Mouse (Mus musculus) CH12.LX (cell line): ENCODE measurements around the gene Ghdc. TPM values are rescaled to one million over a fixed set of nuclear protein-coding genes. Genes with fewer than 3 reads are reported as not detected.
A peak's percentile ranks its signal among the peaks of the same experiment; 100 is the strongest.

ENCODE experiments used
- DNase-seq: peaks from one replicate; pipeline ENCODE4 v3.0.0-alpha.2; 2013; ENCODE audit errors: extremely low read depth
- H3K27ac ChIP-seq: 2 replicates; pipeline ENCODE4 v1.5.1; 2012; ENCODE audit warnings: low read depth, mild to moderate bottlenecking, control low read depth, moderate library complexity; ENCODE audit not compliant: insufficient read depth
- H3K27me3 ChIP-seq: replicated peaks from 2 replicates; pipeline ENCODE3; 2012; ENCODE audit warnings: inconsistent platforms
- H3K36me3 ChIP-seq, 2 experiments: replicated peaks in 1 of 2; 2 replicates each; pipeline versions ENCODE3 to v1.6.1; 2012; ENCODE audit warnings: inconsistent platforms in 1 of 2, low read length in 1 of 2, mild to moderate bottlenecking in 1 of 2, mixed read lengths in 1 of 2, moderate library complexity in 1 of 2; ENCODE audit not compliant: control insufficient read depth in 1 of 2, insufficient read depth in 1 of 2
- H3K4me1 ChIP-seq, 2 experiments: 2 replicates each; pipeline ENCODE4 v1.6.1; 2012; ENCODE audit warnings: inconsistent platforms in 1 of 2, moderate library complexity in 1 of 2; ENCODE audit not compliant: insufficient read depth in 2 of 2, control insufficient read depth in 1 of 2
- H3K4me2 ChIP-seq: 2 replicates; pipeline ENCODE4 v1.6.1; 2012; ENCODE audit warnings: low read depth, mild to moderate bottlenecking, control low read depth; ENCODE audit not compliant: poor library complexity, insufficient read depth, severe bottlenecking
- H3K4me3 ChIP-seq, 3 experiments: fragments of 150-350 bp in 1 of 3; sonication (generic) in 1 of 3; replicated peaks in 1 of 3; 2 replicates each; pipeline versions ENCODE3 to v1.5.1; 2011 to 2012; ENCODE audit warnings: low read depth in 2 of 3, low read length in 2 of 3, mild to moderate bottlenecking in 2 of 3, moderate library complexity in 2 of 3, control low read depth in 1 of 3, improper control_type of control experiment in 1 of 3, inconsistent platforms in 1 of 3, mixed read lengths in 1 of 3; ENCODE audit not compliant: poor library complexity in 1 of 3
- H3K79me2 ChIP-seq: replicated peaks from 2 replicates; pipeline ENCODE4 v1.6.1; 2012; ENCODE audit warnings: mild to moderate bottlenecking, moderate library complexity; ENCODE audit not compliant: control insufficient read depth, poor library complexity, insufficient read depth, severe bottlenecking; ENCODE audit errors: extremely low read depth
- H3K9ac ChIP-seq: 2 replicates; pipeline ENCODE4 v1.6.1; 2012; ENCODE audit warnings: low read depth, mild to moderate bottlenecking, control low read depth, moderate library complexity; ENCODE audit not compliant: insufficient read depth
- H3K9me3 ChIP-seq: replicated peaks from 2 replicates; pipeline ENCODE3; 2012; ENCODE audit warnings: low read length, inconsistent platforms, mixed read lengths
- BHLHE40 ChIP-seq: IDR thresholded peaks from 2 replicates; pipeline ENCODE4 v1.6.1; 2011; ENCODE audit warnings: mild to moderate bottlenecking, low read depth, low read length, improper control_type of control experiment
- CHD1 ChIP-seq: IDR thresholded peaks from 2 replicates; pipeline ENCODE4 v1.6.1; 2012; ENCODE audit warnings: low read depth, low read length, improper control_type of control experiment, inconsistent platforms
- CHD2 ChIP-seq: IDR thresholded peaks from 2 replicates; pipeline ENCODE4 v1.6.1; 2011; ENCODE audit warnings: low read length, improper control_type of control experiment
- ELF1 ChIP-seq: IDR thresholded peaks from 2 replicates; pipeline ENCODE4 v1.6.1; 2014; ENCODE audit warnings: low read depth, mild to moderate bottlenecking, inconsistent platforms, low read length, improper control_type of control experiment
- HCFC1 ChIP-seq: IDR thresholded peaks from 2 replicates; pipeline ENCODE4 v1.6.1; 2012; ENCODE audit warnings: low read depth, mild to moderate bottlenecking, inconsistent platforms, low read length, improper control_type of control experiment
- IRF4 ChIP-seq: IDR thresholded peaks from 2 replicates; pipeline ENCODE4 v1.6.1; 2014; ENCODE audit warnings: low read depth, mild to moderate bottlenecking, inconsistent platforms, low read length, improper control_type of control experiment
- MAX ChIP-seq: IDR thresholded peaks from 2 replicates; pipeline ENCODE4 v1.6.1; 2011; ENCODE audit warnings: low read length, improper control_type of control experiment
- MAZ ChIP-seq: IDR thresholded peaks from 2 replicates; pipeline ENCODE4 v1.6.1; 2012; ENCODE audit warnings: low read depth, mild to moderate bottlenecking, inconsistent platforms, low read length, improper control_type of control experiment, moderate library complexity
- MEF2A ChIP-seq: IDR thresholded peaks from 2 replicates; pipeline ENCODE4 v1.6.1; 2014; ENCODE audit warnings: low read depth, mild to moderate bottlenecking, inconsistent platforms, low read length, improper control_type of control experiment, borderline replicate concordance
- MYC ChIP-seq: IDR thresholded peaks from 2 replicates; pipeline ENCODE4 v1.6.1; 2011; ENCODE audit warnings: low read depth, mild to moderate bottlenecking, improper control_type of control experiment, low read length
- NELFE ChIP-seq: IDR thresholded peaks from 2 replicates; pipeline ENCODE4 v1.6.1; 2011; ENCODE audit warnings: low read depth, low read length, improper control_type of control experiment
- POLR2A ChIP-seq: IDR thresholded peaks from 2 replicates; pipeline ENCODE4 v1.6.1; 2011; ENCODE audit warnings: low read depth, mild to moderate bottlenecking, improper control_type of control experiment, low read length
- POLR2AphosphoS2 ChIP-seq: IDR thresholded peaks from 2 replicates; pipeline ENCODE4 v1.6.1; 2011; ENCODE audit warnings: low read depth, low read length, improper control_type of control experiment
- RCOR1 ChIP-seq: conservative IDR thresholded peaks from 2 replicates; pipeline ENCODE4 v1.6.1; 2012; ENCODE audit warnings: low read depth, mild to moderate bottlenecking, inconsistent platforms, low read length, improper control_type of control experiment
- SMC3 ChIP-seq: IDR thresholded peaks from 2 replicates; pipeline ENCODE4 v1.6.1; 2011; ENCODE audit warnings: low read depth, low read length, improper control_type of control experiment
- TBP ChIP-seq: conservative IDR thresholded peaks from 2 replicates; pipeline ENCODE4 v1.6.1; 2011; ENCODE audit warnings: low read depth, low read length, improper control_type of control experiment
- TCF12 ChIP-seq: IDR thresholded peaks from 2 replicates; pipeline ENCODE4 v1.6.1; 2014; ENCODE audit warnings: low read depth, mild to moderate bottlenecking, inconsistent platforms, low read length, improper control_type of control experiment
- UBTF ChIP-seq: IDR thresholded peaks from 2 replicates; pipeline ENCODE4 v1.6.1; 2012; ENCODE audit warnings: low read depth, mild to moderate bottlenecking, inconsistent platforms, low read length, improper control_type of control experiment, moderate library complexity
- USF1 ChIP-seq: IDR thresholded peaks from 2 replicates; pipeline ENCODE4 v1.6.1; 2014; ENCODE audit warnings: low read depth, mild to moderate bottlenecking, inconsistent platforms, low read length, improper control_type of control experiment
- ZC3H11A ChIP-seq: IDR thresholded peaks from 2 replicates; pipeline ENCODE4 v1.6.1; 2012; ENCODE audit warnings: low read depth, mild to moderate bottlenecking, inconsistent platforms, low read length, improper control_type of control experiment
- ZMIZ1 ChIP-seq: IDR thresholded peaks from 2 replicates; pipeline ENCODE4 v1.6.1; 2012; ENCODE audit warnings: low read depth, mild to moderate bottlenecking, inconsistent platforms, low read length, improper control_type of control experiment
- ZNF384 ChIP-seq: IDR thresholded peaks from 2 replicates; pipeline ENCODE4 v1.6.1; 2012; ENCODE audit warnings: low read depth, low read length, improper control_type of control experiment, inconsistent platforms
- dilution Hi-C: fragments of 300-500 bp; cut with MboI; formaldehyde crosslinking; loops from 2 replicates; pipeline ENCODE4 v1.14.3; 2020; ENCODE audit warnings: low sequenced_read_pairs; ENCODE audit not compliant: extremely low pct_unique_long_range_greater_than_20kb, extremely low pct_ligation_motif_present
- in situ Hi-C: fragments of 300-500 bp; cut with MboI; formaldehyde crosslinking; loops from 3 replicates; pipeline ENCODE4 v1.14.3; 2019; ENCODE audit warnings: low sequenced_read_pairs, low pct_ligation_motif_present, low pct_unique_long_range_greater_than_20kb, mixed read lengths
- polyA plus RNA-seq: library from polyadenylated mRNA; unstranded; fragments of >175 nt; gene quantifications from 2 replicates; pipeline ENCODE4 v1.2.1, GENCODE M21; 2012; ENCODE audit warnings: low read depth; ENCODE audit not compliant: insufficient read length
- total RNA-seq, 2 experiments: library from RNA; depleted of rRNA; stranded (reverse); fragments of 300-350 nt in 1 of 2; fragments of >200 nt in 1 of 2; gene quantifications; 2 replicates each; pipeline ENCODE4 v1.2.3; 2012 to 2014

Gene Ghdc
- total and polyA plus RNA-seq, 3 experiments: 10.9 to 17.9 (median 16.6) TPM

GRCm38 (mm10) chr11:100737105-100737733 is 33.5 kb downstream of the Ghdc start:
- dilution Hi-C loops: no loop called here
- no peak overlapping the region for H3K27ac ChIP-seq
- no peaks in the 10 kb centered on the region for H3K9me3 ChIP-seq
- peak overlapping the region; percentile 97 for H3K4me2 ChIP-seq
- DNase-seq: no peak
- peaks cover 56% of the 10 kb centered on the region for H3K79me2 ChIP-seq
- 0 out of 2 replicates have a peak, but pooled peaks have one; percentile 11 for TF ChIP-seq RCOR1
- TF ChIP-seq POLR2AphosphoS2: no peak
- TF ChIP-seq CHD1: no peak
- in situ Hi-C loops: no loop called here
- peaks cover 10 to 39% of the 10 kb centered on the region in 2 experiments for H3K36me3 ChIP-seq
- H3K27me3 ChIP-seq: no peaks in the 10 kb centered on the region
- peak overlapping the region; percentile 95 for H3K9ac ChIP-seq
- peak overlapping the region; percentile 75 to 100 (median 84) for H3K4me3 ChIP-seq
- peaks cover 5 to 44% of the 10 kb centered on the region in 2 experiments for H3K4me1 ChIP-seq

- peak overlapping the region; percentile 75 to 100 (median 84) for H3K4me3 ChIP-seq
- TF ChIP-seq RCOR1 (0 out of 2 replicates have a peak, but pooled peaks have one; percentile 16), ZMIZ1 (no peak), BHLHE40 (no peak), USF1 (no peak), ZC3H11A (no peak)
- TF ChIP-seq, all 38 proteins: peak for 1
These were observed 34.0 kb downstream of the Ghdc start for GRCm38 (mm10) chr11:100736746-100737080.

GRCm38 (mm10) chr11:100735954-100736745 is 34.6 kb downstream of the Ghdc start:
- peak; percentile 65 for DNase-seq
- Histone ChIP-seq H3K36me3 (peaks cover 16 to 42% of the 10 kb centered on the region in 2 experiments), H3K4me1 (peaks cover 5 to 54% of the 10 kb centered on the region in 2 experiments), H3K4me2 (peak overlapping the region; percentile 97), H3K79me2 (peaks cover 66% of the 10 kb centered on the region), H3K27ac (peak overlapping the region; percentile 69), H3K9me3 (no peaks in the 10 kb centered on the region), H3K9ac (peak overlapping the region; percentile 95), H3K4me3 (peak overlapping the region; percentile 75 to 100 (median 84)), H3K27me3 (no peaks in the 10 kb centered on the region)
- dilution Hi-C loops: no loop called here
- in situ Hi-C loops: no loop called here
- TF ChIP-seq ZNF384: no peak
- TF ChIP-seq RCOR1: 0 out of 2 replicates have a peak, but pooled peaks have one; percentile 30
- TF ChIP-seq HCFC1: peak; percentile 48
- no peak for TF ChIP-seq IRF4
- TF ChIP-seq MYC: no peak; the same call in 1 of the 2 replicates
- peak; percentile 42; the same call in 1 of the 2 replicates for TF ChIP-seq MAX
- TF ChIP-seq POLR2A: peak; percentile 68
- 0 out of 2 replicates have a peak, but pooled peaks have one; percentile 3 for TF ChIP-seq MAZ
- TF ChIP-seq NELFE: peak; percentile 72; the same call in 1 of the 2 replicates
- TF ChIP-seq CHD2: no peak
- TF ChIP-seq TBP: peak; percentile 73; the same call in 1 of the 2 replicates
- TF ChIP-seq ZC3H11A: no peak
- TF ChIP-seq POLR2AphosphoS2: no peak
- no peak for TF ChIP-seq MEF2A
- peak; percentile 59; the same call in 1 of the 2 replicates for TF ChIP-seq TCF12
- TF ChIP-seq UBTF: no peak
- peak; percentile 43 for TF ChIP-seq ELF1
- no peak for TF ChIP-seq ZMIZ1
- TF ChIP-seq SMC3: no peak

More at GRCm38 (mm10) chr11:100736746-100737080, 34.0 kb downstream of the Ghdc start:
- peaks cover 15 to 42% of the 10 kb centered on the region in 2 experiments for H3K36me3 ChIP-seq
- in situ Hi-C loops: no loop called here
- H3K4me2 ChIP-seq: peak overlapping the region; percentile 97
- no peak for DNase-seq
- dilution Hi-C loops: no loop called here
- no peaks in the 10 kb centered on the region for H3K27me3 ChIP-seq
- H3K27ac ChIP-seq: no peak overlapping the region
- peaks cover 5 to 49% of the 10 kb centered on the region in 2 experiments for H3K4me1 ChIP-seq
- H3K9ac ChIP-seq: peak overlapping the region; percentile 95
- H3K79me2 ChIP-seq: peaks cover 61% of the 10 kb centered on the region
- H3K9me3 ChIP-seq: no peaks in the 10 kb centered on the region
